Mouse (Mus musculus) megakaryocyte, embryonic 14.5 days (primary cell): Measurements from ENCODE around the gene Tars2. TPM values are rescaled to one million over a fixed set of nuclear protein-coding genes. Genes with fewer than 3 reads are reported as not detected.
"Not testable (repeated sequence)": the region's sequence is repeated elsewhere in the genome, so short reads cannot be mapped to it uniquely, and the experiment has no call there.

Experiments used
- H3K27me3 ChIP-seq: replicated peaks from 2 replicates; pipeline ENCODE3; 2012; ENCODE audit warnings: inconsistent platforms
- H3K36me3 ChIP-seq: replicated peaks from 2 replicates; pipeline ENCODE3; 2012; ENCODE audit warnings: low read length, inconsistent platforms, mixed read lengths
- H3K4me1 ChIP-seq: 2 replicates; pipeline ENCODE4 v1.6.1; 2012; ENCODE audit warnings: inconsistent platforms
- H3K4me3 ChIP-seq: replicated peaks from 2 replicates; pipeline ENCODE3; 2012; ENCODE audit warnings: moderate library complexity, mild to moderate bottlenecking, inconsistent platforms
- H3K9me3 ChIP-seq: 2 replicates; pipeline ENCODE4 v1.6.1; 2012; ENCODE audit warnings: inconsistent platforms
- FLI1 ChIP-seq: IDR thresholded peaks from 2 replicates; pipeline ENCODE4 v1.6.1; 2012; ENCODE audit warnings: low read length, inconsistent platforms, mixed read lengths
- GATA1 ChIP-seq: IDR thresholded peaks from 3 replicates; pipeline ENCODE4 v1.6.1; 2012; ENCODE audit warnings: mixed read lengths, low read length, inconsistent platforms, borderline replicate concordance
- polyA plus RNA-seq: library from polyadenylated mRNA; stranded (reverse); fragments of >175 nt; gene quantifications from 2 replicates; pipeline ENCODE4 v1.2.3, GENCODE M21; 2012; ENCODE audit warnings: low replicate concordance; ENCODE audit not compliant: insufficient read depth

Tars2 gene
- 22.7 and 22.9 TPM in 2 replicates for polyA plus RNA-seq

DNA sequence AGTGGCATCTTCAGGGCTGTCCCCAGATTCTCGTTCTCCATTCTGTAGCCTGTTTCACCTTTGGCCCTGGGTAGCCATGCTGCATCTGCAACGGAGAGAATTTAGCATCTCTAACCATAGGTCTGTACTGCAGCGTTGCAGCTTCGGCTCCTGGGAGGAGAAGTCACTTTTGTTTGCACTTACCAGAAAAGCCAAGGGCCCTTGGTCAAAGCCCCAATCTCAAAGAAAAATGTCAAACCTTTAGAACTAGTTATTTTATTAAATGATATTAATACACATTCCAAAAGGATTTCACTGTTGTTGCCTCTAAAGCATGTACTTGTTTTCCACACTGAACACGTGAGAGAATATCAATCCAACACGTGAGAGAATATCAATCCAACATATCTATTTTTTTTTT, at the start of gene Tars2:
TSS of gene Tars2 (minus strand) at position 101 of the 400 bp plus-strand sequence.
- Histone ChIP-seq H3K4me1 (peaks cover 46% of the 10 kb centered on the region), H3K4me3 (no peak within 1 kb of the TSS), H3K27me3 (no peaks in the 10 kb centered on the region), H3K36me3 (peaks cover 32% of the 10 kb centered on the region), H3K9me3 (no peaks in the 10 kb centered on the region)
- no peak for TF ChIP-seq FLI1
- no peak for TF ChIP-seq GATA1

DNA sequence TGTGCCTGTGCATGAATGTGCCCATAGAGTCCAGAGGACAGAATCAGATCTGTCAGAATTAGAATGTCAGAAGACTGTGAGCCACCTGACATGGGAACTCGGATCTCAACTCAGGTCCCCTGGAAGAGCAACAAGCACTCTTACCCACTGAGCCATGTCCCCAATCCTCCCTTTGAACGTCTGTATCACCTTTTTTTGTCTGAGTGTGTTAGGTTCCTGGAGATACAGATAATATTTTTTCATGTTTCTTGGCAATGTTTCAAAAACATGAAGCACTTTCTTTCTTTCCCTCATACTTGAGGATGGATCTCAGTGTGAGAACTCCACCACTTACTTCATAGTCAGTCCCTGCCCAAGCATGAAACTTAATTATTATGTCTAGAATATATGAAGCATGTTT, 48.4 kb upstream of the Tars2 start:
- Histone ChIP-seq H3K9me3 (no peaks in the 10 kb centered on the region), H3K36me3 (peaks cover 53% of the 10 kb centered on the region), H3K4me1 (peaks cover 29% of the 10 kb centered on the region), H3K27me3 (no peaks in the 10 kb centered on the region), H3K4me3 (no peak overlapping the region)
- TF ChIP-seq GATA1: no peak
- TF ChIP-seq FLI1: no peak

DNA sequence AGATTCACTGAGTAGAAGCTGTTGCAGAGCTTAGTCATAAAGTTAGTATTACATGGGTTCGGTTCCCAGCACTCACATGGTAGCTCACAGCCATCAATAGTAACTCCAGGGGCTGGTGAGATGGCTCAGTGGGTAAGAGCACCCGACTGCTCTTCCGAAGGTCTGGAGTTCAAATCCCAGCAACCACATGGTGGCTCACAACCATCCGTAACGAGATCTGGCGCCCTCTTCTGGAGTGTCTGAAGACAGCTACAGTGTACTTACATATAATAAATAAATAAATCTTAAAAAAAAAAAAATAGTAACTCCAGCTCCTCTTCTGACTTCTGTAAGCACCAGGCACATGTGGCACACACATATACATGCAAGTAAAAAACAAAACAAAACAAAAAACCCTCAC, 47.6 kb upstream of the Tars2 start:
- H3K36me3 ChIP-seq: peaks cover 54% of the 10 kb centered on the region

DNA sequence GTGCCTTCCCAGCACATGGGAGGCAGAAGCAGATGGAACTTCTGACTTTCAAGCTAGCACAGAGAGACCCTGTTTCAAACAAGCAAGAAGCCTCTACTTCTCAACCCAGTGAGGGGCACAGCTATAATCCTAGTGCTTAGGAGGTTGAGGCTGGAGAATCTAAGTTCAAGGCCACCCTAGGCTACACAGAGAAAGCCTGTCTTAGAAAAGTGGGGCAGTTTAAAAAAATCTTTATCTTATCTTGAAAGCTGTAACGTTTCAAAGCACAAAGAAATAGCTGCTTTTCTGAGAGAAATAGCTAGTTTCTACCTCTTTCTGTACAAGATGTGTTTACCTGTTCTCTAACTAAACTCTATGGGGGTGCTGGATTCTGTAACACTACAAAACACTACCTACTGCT, 46.7 kb upstream of the Tars2 start:
- Histone ChIP-seq H3K27me3 (no peaks in the 10 kb centered on the region), H3K9me3 (no peaks in the 10 kb centered on the region), H3K4me3 (no peak overlapping the region), H3K36me3 (peaks cover 52% of the 10 kb centered on the region), H3K4me1 (peaks cover 27% of the 10 kb centered on the region)
- no peak for TF ChIP-seq GATA1
- TF ChIP-seq FLI1: no peak

More for the DNA sequence above, 47.6 kb upstream of the Tars2 start:
- H3K27me3 ChIP-seq, H3K9me3 ChIP-seq, H3K4me3 ChIP-seq: not testable (repeated sequence)
- peaks cover 24% of the 10 kb centered on the region for H3K4me1 ChIP-seq

DNA sequence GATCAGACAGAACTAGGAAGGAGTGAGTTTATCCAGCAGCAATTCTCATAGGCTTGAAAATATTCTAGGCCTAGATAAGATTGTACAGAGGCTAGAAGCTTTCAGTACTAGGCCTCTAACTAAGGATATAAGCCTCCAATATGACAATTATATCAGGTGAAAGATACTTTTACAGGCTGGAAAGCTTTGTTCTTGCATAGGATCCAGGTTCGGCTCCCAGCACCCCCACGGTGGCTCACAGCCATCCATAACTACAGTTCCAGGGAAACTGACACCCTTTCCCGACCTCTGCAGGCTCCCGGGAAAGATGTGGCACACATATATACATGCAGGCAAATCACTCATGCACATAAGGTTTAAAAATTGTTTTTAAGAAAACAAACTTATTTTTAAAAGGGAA, 43.8 kb upstream of the Tars2 start:
- no peaks in the 10 kb centered on the region for H3K27me3 ChIP-seq
- peaks cover 32% of the 10 kb centered on the region for H3K4me1 ChIP-seq
- H3K36me3 ChIP-seq: peaks cover 63% of the 10 kb centered on the region
- TF ChIP-seq FLI1: no peak
- no peaks in the 10 kb centered on the region for H3K9me3 ChIP-seq
- H3K4me3 ChIP-seq: no peak overlapping the region

DNA sequence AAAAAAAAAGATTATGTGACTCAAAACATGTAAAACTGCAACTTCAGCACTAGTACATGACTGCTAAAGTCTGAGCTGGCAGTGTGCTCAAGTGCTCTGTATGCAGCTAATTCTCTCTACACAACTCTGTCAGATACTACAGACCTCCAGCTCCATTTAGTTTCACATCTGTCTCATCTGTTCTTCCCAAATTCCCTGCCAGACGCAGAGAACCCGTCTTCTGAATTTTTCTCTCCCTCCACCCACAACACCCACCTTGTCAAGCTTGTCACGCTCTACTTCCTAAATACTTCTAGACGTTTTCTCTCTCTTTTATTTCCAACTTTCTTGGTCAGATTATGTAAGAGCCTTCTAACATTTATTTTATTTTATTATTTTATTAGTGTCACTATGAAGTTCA, 38.8 kb upstream of the Tars2 start:
- Histone ChIP-seq H3K9me3 (no peaks in the 10 kb centered on the region), H3K27me3 (no peaks in the 10 kb centered on the region), H3K36me3 (peaks cover 43% of the 10 kb centered on the region), H3K4me1 (peaks cover 33% of the 10 kb centered on the region), H3K4me3 (no peak overlapping the region)
- TF ChIP-seq FLI1: no peak
- TF ChIP-seq GATA1: no peak

DNA sequence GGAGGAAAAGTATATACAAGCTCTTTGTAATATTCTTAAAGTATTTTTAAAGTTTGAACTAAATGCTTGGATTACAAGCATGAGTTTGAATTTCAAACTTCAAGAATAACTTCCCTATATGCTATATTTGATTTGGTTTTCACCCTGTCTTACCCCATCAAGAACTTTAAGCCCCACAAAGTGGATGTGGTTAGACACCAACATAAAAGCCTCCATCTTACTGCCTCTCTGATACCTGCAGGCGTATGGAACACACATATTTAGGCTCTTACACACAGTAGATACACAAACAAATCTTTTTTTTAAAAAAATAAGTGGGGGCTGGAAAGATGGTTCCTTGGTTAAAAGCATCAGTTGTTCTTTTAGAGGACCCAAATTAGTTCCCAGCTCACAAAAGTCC, 34.3 kb upstream of the Tars2 start:
- no peaks in the 10 kb centered on the region for H3K27me3 ChIP-seq
- peaks cover 39% of the 10 kb centered on the region for H3K4me1 ChIP-seq
- TF ChIP-seq GATA1: no peak
- no peak for TF ChIP-seq FLI1
- no peaks in the 10 kb centered on the region for H3K9me3 ChIP-seq
- no peak overlapping the region for H3K4me3 ChIP-seq
- H3K36me3 ChIP-seq: peaks cover 15% of the 10 kb centered on the region

DNA sequence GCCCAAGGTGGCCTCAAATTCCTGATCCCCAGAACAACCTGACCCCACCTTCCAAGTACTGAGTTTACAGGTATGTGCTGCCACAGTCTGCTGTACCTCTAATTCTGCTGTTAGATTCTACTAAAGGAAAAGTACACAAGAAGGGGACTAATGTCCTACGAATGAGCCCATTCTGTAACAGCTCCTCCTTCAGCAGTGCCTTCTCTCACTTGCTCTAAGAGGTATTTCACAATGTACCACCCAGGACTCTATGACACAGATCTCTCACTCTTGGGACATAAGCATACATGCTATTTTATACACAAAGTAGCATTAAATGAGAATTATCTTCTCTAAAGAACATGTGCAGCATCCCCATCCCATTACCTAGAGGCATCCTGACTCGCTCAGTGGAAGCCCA, 33.7 kb upstream of the Tars2 start:
- Histone ChIP-seq H3K4me1 (peaks cover 37% of the 10 kb centered on the region), H3K27me3 (no peaks in the 10 kb centered on the region), H3K4me3 (no peak overlapping the region), H3K9me3 (no peaks in the 10 kb centered on the region), H3K36me3 (peaks cover 20% of the 10 kb centered on the region)
- no peak for TF ChIP-seq GATA1
- TF ChIP-seq FLI1: no peak

DNA sequence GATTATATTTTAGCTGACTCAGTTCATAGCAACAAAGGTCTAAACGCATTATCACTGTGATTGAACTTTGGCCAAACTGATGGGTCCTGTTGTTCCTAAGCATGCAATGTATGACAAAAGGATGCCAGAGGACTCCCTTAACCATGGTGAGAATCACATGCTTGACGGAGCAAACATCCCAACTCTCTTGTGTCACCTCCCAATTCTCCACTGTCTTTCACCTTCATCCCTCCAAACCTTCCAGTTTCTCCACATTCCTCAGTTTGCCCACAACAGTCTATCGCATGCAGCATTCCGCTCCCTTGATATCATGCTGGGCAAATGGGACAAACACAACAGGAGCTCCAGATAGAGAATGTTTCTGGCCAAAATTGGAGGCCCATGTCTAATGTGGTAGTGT, 25.5 kb upstream of the Tars2 start:
- Histone ChIP-seq H3K36me3 (peaks cover 86% of the 10 kb centered on the region), H3K4me3 (no peak overlapping the region), H3K4me1 (no peaks in the 10 kb centered on the region; the same call in 1 of the 2 replicates), H3K9me3 (no peaks in the 10 kb centered on the region), H3K27me3 (no peaks in the 10 kb centered on the region)
- TF ChIP-seq GATA1 (no peak), FLI1 (no peak)

DNA sequence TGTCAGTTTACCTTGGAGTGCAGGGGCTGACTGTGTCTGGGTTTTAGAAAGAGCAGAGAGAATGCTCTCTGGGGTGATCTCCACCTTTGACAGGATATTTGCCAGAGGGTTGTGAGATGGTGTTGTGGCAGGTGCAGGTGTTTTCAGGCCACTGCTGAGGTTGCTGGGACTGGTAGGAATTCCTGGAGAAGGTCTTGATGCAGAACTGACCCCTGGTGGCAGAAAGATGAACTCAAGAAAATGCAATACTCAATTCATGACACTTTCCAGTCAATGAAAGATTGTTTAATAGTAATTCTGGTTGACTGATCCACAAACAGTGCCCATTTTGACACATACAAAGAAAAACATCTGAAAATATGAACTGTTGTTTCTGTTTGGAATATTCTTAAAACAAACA, 12.0 kb upstream of the Tars2 start:
- TF ChIP-seq GATA1 (no peak), FLI1 (no peak)
- no peak overlapping the region for H3K4me3 ChIP-seq
- no peaks in the 10 kb centered on the region for H3K4me1 ChIP-seq
- no peaks in the 10 kb centered on the region for H3K9me3 ChIP-seq
- H3K36me3 ChIP-seq: peaks cover 93% of the 10 kb centered on the region
- H3K27me3 ChIP-seq: no peaks in the 10 kb centered on the region

DNA sequence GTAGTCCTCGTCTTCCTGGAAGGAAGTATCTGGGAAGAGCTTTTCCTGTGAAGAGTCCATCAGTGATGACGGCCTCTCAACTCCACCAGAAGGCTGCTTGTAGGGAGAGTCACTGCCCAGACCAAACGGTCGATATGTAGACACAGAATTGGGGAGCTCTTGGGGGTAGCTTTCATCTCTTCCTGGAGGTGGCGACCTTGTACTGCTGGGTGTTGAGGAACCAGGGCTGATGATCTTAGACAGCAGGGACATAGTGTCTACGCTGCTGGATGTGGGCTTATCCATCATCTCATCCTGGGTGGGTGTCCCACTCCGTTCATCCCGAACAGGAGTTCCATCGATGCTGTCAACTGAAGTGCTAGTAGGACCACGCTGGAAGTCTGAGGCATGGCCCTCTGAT, 5.5 kb upstream of the Tars2 start:
- Histone ChIP-seq H3K4me3 (no peak overlapping the region), H3K36me3 (peaks cover 82% of the 10 kb centered on the region), H3K9me3 (no peaks in the 10 kb centered on the region), H3K4me1 (peaks cover 37% of the 10 kb centered on the region), H3K27me3 (no peaks in the 10 kb centered on the region)
- no peak for TF ChIP-seq FLI1
- TF ChIP-seq GATA1: no peak
